Mouse (Mus musculus): ENCODE results near the gene Cd28. TPM values are rescaled to one million over a fixed set of nuclear protein-coding genes. Genes with fewer than 3 reads are reported as not detected.

Gene Cd28
- polyA plus RNA-seq, 1 experiment from 2014 or later, result 0.29 TPM

DNA sequence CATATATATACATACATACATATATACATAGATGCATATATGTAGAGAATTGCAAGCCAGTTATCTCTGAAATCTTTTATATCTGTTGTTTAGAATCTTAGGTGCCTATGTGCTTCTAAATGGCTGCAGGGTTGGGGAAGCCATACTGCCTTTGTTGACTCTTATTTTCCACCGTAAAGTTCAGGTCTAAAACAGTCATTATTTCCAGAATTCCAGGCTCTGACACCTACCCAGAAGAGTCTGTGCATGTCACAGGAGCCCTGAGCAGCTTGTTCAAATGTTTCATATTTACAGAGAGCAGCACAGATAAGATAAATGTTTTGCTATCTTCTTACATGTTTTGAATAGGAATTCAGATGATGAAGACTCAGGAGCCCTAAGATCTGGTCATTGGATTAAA, 36.4 kb downstream of the Cd28 start:
- Histone ChIP-seq H3K27me3 (0 out of 2 replicates have a peak, but pooled peaks cover 2% of the 10 kb centered on the region), H3K9me3 (no peaks in the 10 kb centered on the region), H3K36me3 (no peaks in the 10 kb centered on the region), H3K27ac (no peak overlapping the region), H3K4me2 (replicated peaks) (no peak overlapping the region), H3K4me1 (no peaks in the 10 kb centered on the region), H3K4me3 (no peak overlapping the region), H3K9ac (no peak overlapping the region)
- no peak for ATAC-seq (ENCODE audit: low FRiP score, low read depth)
- WGBS, result 80% methylated on average over 1 of the region's 1 CpGs

DNA sequence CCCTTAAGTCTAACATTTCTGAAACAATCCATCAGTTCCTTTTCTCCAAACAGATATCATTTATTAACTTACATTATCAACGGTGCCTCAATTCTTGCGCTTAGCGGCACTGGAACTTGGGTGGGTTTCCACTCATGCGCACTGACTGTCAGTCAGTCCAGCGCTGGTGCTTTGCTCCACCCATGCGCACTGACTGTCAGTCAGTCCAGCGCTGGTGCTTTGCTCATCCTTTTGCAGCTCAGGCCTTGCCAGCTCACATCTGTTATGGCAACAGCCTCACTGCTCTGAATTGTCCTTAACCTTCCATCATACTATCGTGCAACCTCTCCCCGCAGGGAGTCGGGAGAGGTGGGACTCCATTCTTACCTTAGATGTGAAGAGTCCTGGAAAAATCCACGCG, 37.4 kb downstream of the Cd28 start:
- H3K27ac ChIP-seq, result no peak overlapping the region
- H3K4me1 ChIP-seq, result no peaks in the 10 kb centered on the region
- H3K9ac ChIP-seq, result no peak overlapping the region
- 90% methylated on average over 12 of the region's 12 CpGs for WGBS
- no peak overlapping the region for H3K4me2 ChIP-seq (replicated peaks)
- H3K4me3 ChIP-seq, result no peak overlapping the region
- ATAC-seq (ENCODE audit: low FRiP score, low read depth), result no peak
- no peaks in the 10 kb centered on the region for H3K36me3 ChIP-seq
- no peaks in the 10 kb centered on the region for H3K27me3 ChIP-seq
- H3K9me3 ChIP-seq, result no peaks in the 10 kb centered on the region

- Histone ChIP-seq H3K9me3 (no peaks in the 10 kb centered on the region), H3K27ac (no peak overlapping the region), H3K4me3 (no peak overlapping the region), H3K27me3 (no peaks in the 10 kb centered on the region), H3K36me3 (no peaks in the 10 kb centered on the region), H3K4me1 (no peaks in the 10 kb centered on the region), H3K4me2 (replicated peaks) (no peak overlapping the region), H3K9ac (no peak overlapping the region)
- 83% methylated on average over 7 of the region's 7 CpGs for WGBS
- no peak for ATAC-seq (ENCODE audit: low FRiP score, low read depth)
Measured at GRCm38 (mm10) chr1:60755391-60756243, 39.0 kb downstream of the Cd28 start.

DNA sequence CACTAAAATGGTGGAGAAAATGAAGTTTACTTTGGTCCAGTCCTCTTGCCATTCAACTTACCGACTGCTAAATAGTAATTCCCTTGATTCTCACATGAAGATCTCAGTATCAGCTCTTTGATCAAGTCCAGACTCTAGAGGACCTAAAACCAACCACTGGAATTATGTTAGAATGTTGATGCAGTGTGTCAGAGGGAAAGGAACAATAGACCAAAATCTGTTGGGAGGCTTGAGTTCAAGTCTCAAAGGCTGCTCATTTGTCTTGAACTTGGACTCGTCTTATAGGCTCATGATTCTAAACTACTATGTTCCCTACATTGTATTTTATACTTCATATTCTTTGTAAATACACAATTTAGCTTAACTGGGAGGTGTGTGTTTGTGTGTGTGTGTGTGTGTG, 41.0 kb downstream of the Cd28 start:
- no peaks in the 10 kb centered on the region for H3K4me1 ChIP-seq
- H3K9ac ChIP-seq, result no peak overlapping the region
- H3K9me3 ChIP-seq, result no peaks in the 10 kb centered on the region
- H3K27ac ChIP-seq, result no peak overlapping the region
- no peak overlapping the region for H3K4me3 ChIP-seq
- no peaks in the 10 kb centered on the region for H3K27me3 ChIP-seq
- ATAC-seq (ENCODE audit: low FRiP score, low read depth), result no peak
- 90% methylated on average over 2 of the region's 2 CpGs for WGBS
- no peak overlapping the region for H3K4me2 ChIP-seq (replicated peaks)
- H3K36me3 ChIP-seq, result no peaks in the 10 kb centered on the region

- WGBS, result 100% methylated on average over 1 of the region's 1 CpGs
- Histone ChIP-seq H3K9me3 (no peaks in the 10 kb centered on the region), H3K27me3 (no peaks in the 10 kb centered on the region), H3K9ac (no peak overlapping the region), H3K4me1 (no peaks in the 10 kb centered on the region), H3K4me3 (no peak overlapping the region), H3K27ac (no peak overlapping the region), H3K4me2 (replicated peaks) (no peak overlapping the region), H3K36me3 (no peaks in the 10 kb centered on the region)
- no peak for ATAC-seq (ENCODE audit: low FRiP score, low read depth)
Measured at GRCm38 (mm10) chr1:60758226-60758625, 41.6 kb downstream of the Cd28 start.

- no peaks in the 10 kb centered on the region for H3K36me3 ChIP-seq
- no peaks in the 10 kb centered on the region for H3K4me1 ChIP-seq
- no peak overlapping the region for H3K9ac ChIP-seq
- no peaks in the 10 kb centered on the region for H3K9me3 ChIP-seq
- no peak overlapping the region for H3K27ac ChIP-seq
- H3K4me2 ChIP-seq (replicated peaks), result no peak overlapping the region
- 57% methylated on average over 7 of the region's 7 CpGs for WGBS
- no peak for ATAC-seq (ENCODE audit: low FRiP score, low read depth)
- no peak overlapping the region for H3K4me3 ChIP-seq
- no peaks in the 10 kb centered on the region for H3K27me3 ChIP-seq
Measured at GRCm38 (mm10) chr1:60759563-60760335, 43.1 kb downstream of the Cd28 start.

- 85% methylated on average over 3 of the region's 3 CpGs for WGBS
- Histone ChIP-seq H3K9ac (no peak overlapping the region), H3K36me3 (no peaks in the 10 kb centered on the region), H3K27me3 (no peaks in the 10 kb centered on the region), H3K4me3 (no peak overlapping the region), H3K9me3 (no peaks in the 10 kb centered on the region), H3K4me1 (no peaks in the 10 kb centered on the region), H3K4me2 (replicated peaks) (no peak overlapping the region), H3K27ac (no peak overlapping the region)
- no peak for ATAC-seq (ENCODE audit: low FRiP score, low read depth)
Measured at GRCm38 (mm10) chr1:60760475-60760874, 43.9 kb downstream of the Cd28 start.

DNA sequence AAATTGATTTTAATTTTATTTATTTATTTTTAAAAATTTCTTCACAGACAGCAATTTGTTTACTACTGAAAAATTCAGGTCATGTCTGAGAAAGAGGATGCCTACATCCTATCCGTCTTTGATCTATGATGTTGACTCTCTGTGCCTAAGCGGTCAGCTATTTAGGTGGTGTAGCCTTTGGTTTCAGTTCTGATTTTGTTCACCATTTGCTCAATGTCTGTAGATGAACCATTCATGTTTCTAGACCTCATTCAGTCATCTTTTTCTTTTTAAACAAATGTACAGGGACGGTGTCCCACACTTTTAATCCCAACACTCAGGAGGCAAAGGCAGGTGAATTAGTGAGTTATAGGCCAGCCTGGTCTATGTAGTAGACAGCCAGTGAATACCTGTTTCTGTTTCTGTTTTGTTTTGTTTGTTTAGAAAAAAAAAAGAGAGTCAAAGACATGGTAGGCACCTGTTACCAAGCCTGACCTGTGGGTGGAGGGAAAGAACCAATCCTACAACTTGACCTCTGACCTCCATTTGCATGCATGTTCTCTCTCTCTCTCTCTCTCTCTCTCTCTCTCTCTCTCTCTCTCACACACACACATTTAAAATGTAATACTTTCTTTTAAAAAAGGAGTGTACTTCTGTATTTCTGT, 45.0 kb downstream of the Cd28 start:
- WGBS, result 91% methylated on average over 3 of the region's 3 CpGs

GRCm38 (mm10) chr1:60762451-60762850, 45.9 kb downstream of the Cd28 start:
- no peak for ATAC-seq (ENCODE audit: low FRiP score, low read depth)
- 88% methylated on average over 1 of the region's 1 CpGs for WGBS

More for the DNA sequence above, 45.0 kb downstream of the Cd28 start:
- Histone ChIP-seq H3K9ac (no peak overlapping the region), H3K36me3 (no peaks in the 10 kb centered on the region), H3K9me3 (no peaks in the 10 kb centered on the region), H3K4me1 (no peaks in the 10 kb centered on the region), H3K27ac (no peak overlapping the region), H3K4me3 (no peak overlapping the region), H3K4me2 (replicated peaks) (no peak overlapping the region), H3K27me3 (no peaks in the 10 kb centered on the region)
- ATAC-seq (ENCODE audit: low FRiP score, low read depth), result no peak

DNA sequence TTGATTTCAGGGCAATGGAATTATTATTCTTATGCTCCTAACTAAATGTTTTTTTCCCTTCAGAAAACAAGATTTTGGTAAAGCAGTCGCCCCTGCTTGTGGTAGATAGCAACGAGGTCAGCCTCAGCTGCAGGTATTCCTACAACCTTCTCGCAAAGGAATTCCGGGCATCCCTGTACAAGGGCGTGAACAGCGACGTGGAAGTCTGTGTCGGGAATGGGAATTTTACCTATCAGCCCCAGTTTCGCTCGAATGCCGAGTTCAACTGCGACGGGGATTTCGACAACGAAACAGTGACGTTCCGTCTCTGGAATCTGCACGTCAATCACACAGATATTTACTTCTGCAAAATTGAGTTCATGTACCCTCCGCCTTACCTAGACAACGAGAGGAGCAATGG, 46.3 kb downstream of the Cd28 start:
- no peak overlapping the region for H3K9ac ChIP-seq
- H3K27me3 ChIP-seq, result no peaks in the 10 kb centered on the region
- no peaks in the 10 kb centered on the region for H3K4me1 ChIP-seq
- no peak overlapping the region for H3K4me3 ChIP-seq
- no peak for ATAC-seq (ENCODE audit: low FRiP score, low read depth)
- H3K27ac ChIP-seq, result no peak overlapping the region
- WGBS, result 89% methylated on average over 20 of the region's 20 CpGs
- H3K9me3 ChIP-seq, result no peaks in the 10 kb centered on the region
- no peak overlapping the region for H3K4me2 ChIP-seq (replicated peaks)
- no peaks in the 10 kb centered on the region for H3K36me3 ChIP-seq

More at GRCm38 (mm10) chr1:60762451-60762850, 45.9 kb downstream of the Cd28 start:
- H3K4me2 ChIP-seq (replicated peaks), result no peak overlapping the region
- no peaks in the 10 kb centered on the region for H3K27me3 ChIP-seq
- no peak overlapping the region for H3K27ac ChIP-seq
- no peaks in the 10 kb centered on the region for H3K36me3 ChIP-seq
- no peaks in the 10 kb centered on the region for H3K4me1 ChIP-seq
- H3K9me3 ChIP-seq, result no peaks in the 10 kb centered on the region
- H3K9ac ChIP-seq, result no peak overlapping the region
- no peak overlapping the region for H3K4me3 ChIP-seq

DNA sequence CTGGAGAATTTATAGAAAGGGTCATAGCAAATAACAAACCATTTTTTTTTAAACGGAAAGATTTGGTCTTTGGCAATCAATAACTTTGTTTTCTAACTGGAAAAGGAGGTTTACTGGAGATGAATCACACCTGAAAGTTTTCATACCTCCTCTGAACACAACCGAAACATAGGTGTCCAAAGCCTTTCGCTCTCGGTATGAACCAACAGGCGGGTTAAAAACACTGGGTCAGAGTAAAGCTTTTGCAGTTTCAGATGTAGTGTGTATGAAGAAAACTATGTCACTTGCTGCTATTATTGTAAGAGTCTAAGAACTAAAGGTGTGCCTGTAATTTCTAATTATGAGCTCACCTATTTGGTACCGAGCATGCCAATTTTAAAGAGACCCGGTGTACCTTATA, 55.2 kb downstream of the Cd28 start:
- Histone ChIP-seq H3K4me3 (no peak overlapping the region), H3K4me1 (no peaks in the 10 kb centered on the region), H3K9ac (no peak overlapping the region), H3K4me2 (replicated peaks) (no peak overlapping the region), H3K27me3 (no peaks in the 10 kb centered on the region), H3K9me3 (no peaks in the 10 kb centered on the region), H3K36me3 (no peaks in the 10 kb centered on the region), H3K27ac (no peak overlapping the region)
- 92% methylated on average over 7 of the region's 7 CpGs for WGBS
- ATAC-seq (ENCODE audit: low FRiP score, low read depth), result no peak

GRCm38 (mm10) chr1:60773231-60773630, 56.6 kb downstream of the Cd28 start:
- H3K9me3 ChIP-seq, result no peaks in the 10 kb centered on the region
- WGBS, result 64% methylated on average over 3 of the region's 3 CpGs
- H3K27me3 ChIP-seq, result no peaks in the 10 kb centered on the region
- H3K9ac ChIP-seq, result no peak overlapping the region
- no peaks in the 10 kb centered on the region for H3K36me3 ChIP-seq
- no peak overlapping the region for H3K4me3 ChIP-seq
- ATAC-seq (ENCODE audit: low FRiP score, low read depth), result no peak
- H3K4me1 ChIP-seq, result no peaks in the 10 kb centered on the region
- no peak overlapping the region for H3K27ac ChIP-seq
- no peak overlapping the region for H3K4me2 ChIP-seq (replicated peaks)
